Mouse (Mus musculus) lung, embryonic 15.5 days (tissue): ENCODE data around the gene Rpl19. TPM values are rescaled to one million over a fixed set of nuclear protein-coding genes. Genes with fewer than 3 reads are reported as not detected.

Experiments used
- ATAC-seq: fragments of 200-750 bp; cut with Nextera tagmentation; 2 replicates; pipeline ENCODE4 v1.8.0; 2017; ENCODE audit warnings: moderate number of reproducible peaks, borderline replicate concordance; ENCODE audit not compliant: low FRiP score, low TSS enrichment; ENCODE audit errors: extremely low read depth
- H3K27ac ChIP-seq: fragments of 300-500 bp; sonication (generic); 2 replicates; pipeline ENCODE4 v1.5.1; 2015; ENCODE audit warnings: moderate library complexity, mild to moderate bottlenecking, inconsistent platforms
- H3K27me3 ChIP-seq: fragments of 300-500 bp; sonication (generic); 2 replicates; pipeline ENCODE4 v1.6.1; 2015; ENCODE audit warnings: inconsistent platforms
- H3K36me3 ChIP-seq: fragments of 300-500 bp; sonication (generic); 2 replicates; pipeline ENCODE4 v1.6.1; 2015; ENCODE audit warnings: inconsistent platforms
- H3K4me1 ChIP-seq: fragments of 300-500 bp; sonication (generic); 2 replicates; pipeline ENCODE4 v1.6.1; 2015; ENCODE audit warnings: inconsistent platforms
- H3K4me2 ChIP-seq: fragments of 300-500 bp; sonication (generic); 2 replicates; pipeline ENCODE4 v1.6.1; 2015; ENCODE audit warnings: inconsistent platforms, mild to moderate bottlenecking, moderate library complexity
- H3K4me3 ChIP-seq: fragments of 300-500 bp; sonication (generic); 2 replicates; pipeline ENCODE4 v1.5.1; 2015; ENCODE audit warnings: mild to moderate bottlenecking, inconsistent platforms
- H3K9ac ChIP-seq: fragments of 300-500 bp; sonication (generic); 2 replicates; pipeline ENCODE4 v1.6.1; 2015; ENCODE audit warnings: inconsistent platforms
- H3K9me3 ChIP-seq: fragments of 300-500 bp; sonication (generic); 2 replicates; pipeline ENCODE4 v1.6.1; 2016; ENCODE audit warnings: inconsistent platforms
- WGBS: fragments of 180-500 bp; shearing (Covaris S2); methylation state at CpG from one replicate; pipeline ENCODE4 v1.1.7; 2015; 5-methylcytosine and 5-hydroxymethylcytosine counted together
- polyA plus RNA-seq: library from polyadenylated mRNA; unstranded; fragments of >200 nt; fragmentation: Nextera tagmentation; extraction: Ambion mirVana; gene quantifications from 2 replicates; pipeline ENCODE4 v1.2.1, GENCODE M21; 2015

Rpl19 gene
- polyA plus RNA-seq, 1 experiment from 2014 or later: 1,039 TPM

DNA sequence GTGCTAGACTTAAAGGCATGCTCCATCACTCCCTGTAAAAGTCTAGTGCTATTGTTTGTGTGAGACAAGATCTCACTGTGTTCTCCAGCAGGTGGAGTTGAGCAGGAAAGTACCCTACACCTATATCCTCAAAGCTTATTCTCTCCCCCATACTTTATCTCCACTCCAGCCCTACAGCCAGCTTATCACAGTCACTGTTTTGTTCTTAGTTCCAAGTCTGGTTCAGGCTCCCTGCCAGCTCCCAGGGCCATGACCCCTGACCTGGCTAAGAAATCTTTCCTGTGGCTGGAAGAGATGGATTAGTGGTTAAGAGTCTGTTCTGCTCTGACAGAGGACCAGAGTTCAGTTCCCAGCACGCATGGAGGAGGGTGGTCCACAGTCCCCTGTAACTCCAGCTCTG is 20.0 kb downstream of the Rpl19 start:
- 69% methylated on average over 1 of the region's 1 CpGs for WGBS
- H3K9ac ChIP-seq: no peak overlapping the region

GRCm38 (mm10) chr11:98047745-98048144 is 21.2 kb downstream of the Rpl19 start:
- peaks cover 46% of the 10 kb centered on the region for H3K27me3 ChIP-seq
- H3K4me2 ChIP-seq: no peak overlapping the region
- no peak overlapping the region for H3K27ac ChIP-seq
- WGBS: 72% methylated on average over 4 of the region's 4 CpGs
- H3K9me3 ChIP-seq: no peaks in the 10 kb centered on the region
- ATAC-seq: no peak
- no peak overlapping the region for H3K4me3 ChIP-seq
- H3K9ac ChIP-seq: no peak overlapping the region
- peaks cover 30% of the 10 kb centered on the region for H3K4me1 ChIP-seq
- no peaks in the 10 kb centered on the region for H3K36me3 ChIP-seq

More for the DNA sequence above, 20.0 kb downstream of the Rpl19 start:
- Histone ChIP-seq H3K36me3 (no peaks in the 10 kb centered on the region), H3K27me3 (peaks cover 33% of the 10 kb centered on the region), H3K4me1 (peaks cover 17% of the 10 kb centered on the region), H3K27ac (no peak overlapping the region), H3K4me2 (no peak overlapping the region), H3K9me3 (no peaks in the 10 kb centered on the region), H3K4me3 (no peak overlapping the region)
- no peak for ATAC-seq

DNA sequence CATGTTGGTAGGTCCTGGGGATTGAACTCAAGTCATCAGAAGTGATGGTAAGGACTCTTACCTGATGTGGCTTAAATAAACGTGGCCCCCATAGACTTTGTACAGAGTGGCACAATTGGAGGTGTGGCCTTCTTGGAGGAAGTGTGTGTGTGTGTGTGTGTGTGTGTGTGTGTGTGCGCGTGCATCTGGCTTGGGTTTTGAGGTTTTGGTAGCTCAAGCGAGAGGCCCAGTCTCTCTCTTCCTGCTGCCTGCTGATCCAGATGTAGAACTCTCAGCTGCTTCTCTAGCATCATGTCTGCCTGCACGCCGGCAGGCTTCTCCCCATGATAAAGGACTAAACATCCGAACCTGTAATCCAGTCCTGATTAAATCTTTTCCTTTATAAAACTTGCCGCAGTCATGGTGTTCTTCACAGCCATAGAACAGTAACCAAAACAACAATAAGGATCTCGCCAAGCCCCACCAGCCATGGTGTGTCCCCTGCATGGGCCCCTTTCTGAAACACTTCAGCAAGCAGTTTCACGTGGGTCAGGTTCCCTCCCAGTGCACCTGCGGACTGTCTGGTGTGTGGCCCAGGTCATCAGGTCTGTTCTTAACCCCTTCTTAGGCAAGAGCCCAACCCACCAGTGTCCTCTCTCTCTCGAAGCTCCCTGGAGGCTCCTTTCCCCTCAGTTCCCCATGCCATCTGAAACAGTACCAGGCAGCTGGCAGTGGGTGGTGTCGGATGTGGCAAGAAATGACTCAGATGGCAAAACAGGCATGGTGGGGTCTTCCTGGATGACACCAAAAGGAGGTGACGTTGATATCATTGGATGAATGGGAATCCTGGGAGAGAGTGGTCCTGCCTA is 23.4 kb downstream of the Rpl19 start:
- H3K27me3 ChIP-seq: peaks cover 64% of the 10 kb centered on the region
- no peaks in the 10 kb centered on the region for H3K36me3 ChIP-seq
- H3K9ac ChIP-seq: no peak overlapping the region
- H3K9me3 ChIP-seq: no peaks in the 10 kb centered on the region
- ATAC-seq: no peak
- 59% methylated on average over 14 of the region's 14 CpGs for WGBS
- no peak overlapping the region for H3K4me2 ChIP-seq
- peaks cover 21% of the 10 kb centered on the region for H3K4me1 ChIP-seq
- no peak overlapping the region for H3K27ac ChIP-seq
- no peak overlapping the region for H3K4me3 ChIP-seq

DNA sequence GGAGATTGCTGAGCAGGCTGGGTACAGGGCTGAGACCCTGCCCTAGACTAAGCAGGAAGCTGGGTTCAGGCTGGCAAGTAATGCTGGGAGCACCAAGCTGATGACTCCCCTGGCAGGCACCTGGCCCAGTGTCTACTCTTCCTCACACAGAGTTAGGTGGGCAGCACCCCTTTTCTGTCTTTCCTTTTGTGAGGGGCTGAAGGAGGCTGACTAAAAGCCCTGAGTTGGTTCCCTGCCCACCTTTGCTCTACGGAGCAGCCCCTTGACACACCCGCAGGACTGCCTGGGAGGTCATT is 24.0 kb downstream of the Rpl19 start:
- Histone ChIP-seq H3K27ac (no peak overlapping the region), H3K9ac (no peak overlapping the region), H3K9me3 (no peaks in the 10 kb centered on the region), H3K4me2 (no peak overlapping the region), H3K36me3 (no peaks in the 10 kb centered on the region), H3K27me3 (peaks cover 70% of the 10 kb centered on the region), H3K4me3 (no peak overlapping the region), H3K4me1 (peaks cover 18% of the 10 kb centered on the region)
- 48% methylated on average over 2 of the region's 2 CpGs for WGBS
- ATAC-seq: no peak

DNA sequence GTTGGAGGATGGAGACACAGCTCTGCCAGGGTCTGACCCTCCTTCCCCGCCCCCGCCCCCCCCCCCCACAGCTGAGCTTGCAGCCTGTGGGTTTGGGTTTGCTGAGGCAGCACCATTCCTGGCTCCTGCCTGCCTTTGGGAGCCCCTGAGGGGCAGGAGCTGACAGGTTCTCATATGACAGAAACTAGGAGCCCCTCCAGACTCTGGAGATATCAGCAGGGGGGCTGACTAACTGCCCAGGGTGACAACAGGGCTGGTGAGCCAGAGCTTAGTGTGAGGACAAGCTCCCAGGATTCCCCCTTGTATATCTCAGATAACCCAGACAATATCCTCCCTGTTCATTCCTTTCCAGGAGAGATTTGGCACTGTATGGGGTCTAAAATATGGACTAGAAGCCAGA is 24.4 kb downstream of the Rpl19 start:
- Histone ChIP-seq H3K27me3 (peaks cover 75% of the 10 kb centered on the region), H3K4me3 (no peak overlapping the region), H3K9me3 (no peaks in the 10 kb centered on the region), H3K36me3 (no peaks in the 10 kb centered on the region), H3K27ac (no peak overlapping the region), H3K4me2 (no peak overlapping the region), H3K4me1 (peaks cover 18% of the 10 kb centered on the region), H3K9ac (no peak overlapping the region)
- 10% methylated on average over 2 of the region's 2 CpGs for WGBS
- ATAC-seq: no peak

GRCm38 (mm10) chr11:98051611-98052128 is 25.2 kb downstream of the Rpl19 start:
- H3K4me1 ChIP-seq: peaks cover 18% of the 10 kb centered on the region
- H3K9me3 ChIP-seq: no peaks in the 10 kb centered on the region
- ATAC-seq: no peak
- H3K4me2 ChIP-seq: peak overlapping the region; percentile 66
- H3K9ac ChIP-seq: no peak overlapping the region
- 8% methylated on average over 12 of the region's 12 CpGs for whole genome bisulfite sequencing
- no peaks in the 10 kb centered on the region for H3K36me3 ChIP-seq
- peak overlapping the region; percentile 37 for H3K4me3 ChIP-seq
- no peak overlapping the region for H3K27ac ChIP-seq
- peaks cover 76% of the 10 kb centered on the region for H3K27me3 ChIP-seq

DNA sequence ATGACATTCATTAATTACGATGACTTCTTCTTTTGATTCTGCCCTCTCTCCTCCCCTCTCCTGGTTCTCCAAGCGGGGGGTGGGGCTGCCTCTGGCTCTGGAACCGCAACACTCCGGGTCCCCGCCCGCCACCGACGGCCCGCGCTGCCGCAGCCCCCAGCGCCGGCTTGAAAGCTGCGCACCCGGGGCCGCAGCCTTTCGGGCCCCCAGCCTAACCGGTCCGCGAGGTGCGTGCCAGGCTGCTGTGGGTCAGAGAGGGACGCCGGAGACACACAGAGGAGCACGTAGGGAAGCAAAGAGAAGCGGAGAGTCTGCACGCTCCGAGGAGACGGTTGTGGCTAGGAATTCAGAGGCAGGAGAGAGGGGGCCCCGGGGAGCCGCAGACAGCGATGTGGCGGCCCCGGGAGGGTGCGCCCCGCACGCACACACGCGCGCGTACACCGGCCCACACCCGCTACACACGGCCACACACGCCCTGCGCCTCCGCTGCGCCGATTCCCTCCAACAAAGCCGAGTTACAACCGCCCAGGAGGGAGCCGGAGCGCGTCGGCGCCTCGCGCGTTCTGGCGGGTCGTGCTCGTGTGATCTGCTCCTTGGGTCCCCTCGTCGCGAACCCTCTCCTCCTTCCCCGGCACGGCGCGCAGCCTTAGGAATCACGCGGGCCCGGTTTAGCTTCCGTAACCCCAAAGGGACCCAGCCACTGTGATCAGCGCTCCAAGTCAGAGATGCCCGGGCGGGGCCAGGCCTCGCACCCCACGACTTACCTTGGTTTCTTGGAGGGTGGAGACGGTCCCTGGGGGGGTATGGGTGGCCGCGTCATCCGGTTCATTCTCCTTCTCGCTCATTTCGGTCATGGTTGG is 25.8 kb downstream of the Rpl19 start:
- Histone ChIP-seq H3K36me3 (no peaks in the 10 kb centered on the region), H3K4me3 (peak overlapping the region; percentile 37), H3K9ac (peak overlapping the region; percentile 14; the same call in 1 of the 2 replicates), H3K9me3 (no peaks in the 10 kb centered on the region), H3K4me1 (peaks cover 18% of the 10 kb centered on the region), H3K27me3 (peaks cover 80% of the 10 kb centered on the region), H3K27ac (no peak overlapping the region), H3K4me2 (peak overlapping the region; percentile 66)
- under 1% methylated on average over 79 of the region's 83 CpGs for WGBS
- no peak for ATAC-seq

GRCm38 (mm10) chr11:98052989-98053834 is 26.7 kb downstream of the Rpl19 start, which contains the start of gene Stac2:
Gene Stac2 (minus strand): TSS chr11:98053462.
- Histone ChIP-seq H3K27me3 (peaks cover 75% of the 10 kb centered on the region), H3K9ac (peak within 1 kb of the TSS; percentile 14; the same call in 1 of the 2 replicates), H3K27ac (no peak within 1 kb of the TSS), H3K9me3 (no peaks in the 10 kb centered on the region), H3K4me3 (peak within 1 kb of the TSS; percentile 37), H3K4me1 (peaks cover 18% of the 10 kb centered on the region), H3K36me3 (no peaks in the 10 kb centered on the region), H3K4me2 (peak within 1 kb of the TSS; percentile 66)
- WGBS: 2% methylated on average over 28 of the region's 48 CpGs
- ATAC-seq: peak; percentile 90

DNA sequence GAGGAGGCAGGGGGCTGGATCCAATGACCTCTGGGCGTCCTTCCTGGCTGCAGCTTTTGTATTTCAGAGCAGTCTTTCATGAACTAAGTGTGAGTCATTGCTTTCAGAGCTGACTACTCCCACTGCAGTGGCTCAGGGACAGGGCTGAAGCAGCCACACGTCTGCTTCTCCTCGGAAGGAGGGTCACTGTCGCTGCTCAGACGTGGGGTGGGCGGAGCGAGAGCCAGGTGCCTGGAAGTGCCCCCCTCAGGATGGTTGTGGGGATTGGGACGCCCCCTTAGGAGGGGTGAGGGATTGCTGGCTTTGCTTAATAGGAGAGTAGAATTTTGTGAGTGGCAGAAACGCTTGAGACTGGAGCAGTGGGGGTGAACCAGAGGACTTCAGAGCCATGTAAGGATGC is 31.0 kb downstream of the Rpl19 start:
- Histone ChIP-seq H3K9me3 (no peaks in the 10 kb centered on the region), H3K4me3 (no peak overlapping the region), H3K27me3 (peaks cover 39% of the 10 kb centered on the region), H3K4me1 (peaks cover 8% of the 10 kb centered on the region), H3K9ac (no peak overlapping the region), H3K27ac (no peak overlapping the region), H3K4me2 (no peak overlapping the region), H3K36me3 (no peaks in the 10 kb centered on the region)
- no peak for ATAC-seq
- 25% methylated on average over 9 of the region's 9 CpGs for WGBS

GRCm38 (mm10) chr11:98057998-98058397 is 31.5 kb downstream of the Rpl19 start:
- H3K4me3 ChIP-seq: no peak overlapping the region
- no peaks in the 10 kb centered on the region for H3K36me3 ChIP-seq
- H3K9me3 ChIP-seq: no peaks in the 10 kb centered on the region
- H3K27me3 ChIP-seq: peaks cover 34% of the 10 kb centered on the region
- H3K9ac ChIP-seq: no peak overlapping the region
- H3K27ac ChIP-seq: no peak overlapping the region
- H3K4me1 ChIP-seq: peaks cover 3% of the 10 kb centered on the region
- H3K4me2 ChIP-seq: no peak overlapping the region
- ATAC-seq: no peak
- WGBS: 79% methylated on average over 5 of the region's 5 CpGs

DNA sequence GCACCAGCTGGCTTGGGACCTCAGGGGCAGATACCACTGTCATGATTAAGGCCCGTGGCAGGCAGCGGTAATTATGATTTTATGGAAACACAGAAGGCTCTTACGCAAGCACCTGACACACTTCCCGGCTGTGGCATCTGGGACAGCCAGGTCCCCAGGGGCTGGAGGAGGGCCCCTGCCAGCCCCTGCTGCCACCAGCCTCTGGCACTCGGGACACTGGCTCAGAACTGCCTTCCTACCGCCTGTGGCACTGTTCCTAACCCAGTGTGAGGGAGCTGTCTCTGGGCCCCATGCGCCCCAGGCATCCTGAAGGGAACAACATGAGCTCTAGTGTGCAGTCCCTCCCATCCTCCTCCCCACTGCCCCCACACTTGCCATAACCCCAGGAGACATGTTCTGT is 33.2 kb downstream of the Rpl19 start:
- no peaks in the 10 kb centered on the region for H3K9me3 ChIP-seq
- H3K27me3 ChIP-seq: peaks cover 20% of the 10 kb centered on the region; the same call in 1 of the 2 replicates
- H3K27ac ChIP-seq: no peak overlapping the region
- no peak overlapping the region for H3K4me2 ChIP-seq
- H3K4me3 ChIP-seq: no peak overlapping the region
- no peaks in the 10 kb centered on the region for H3K4me1 ChIP-seq
- no peak for ATAC-seq
- WGBS: 56% methylated on average over 7 of the region's 7 CpGs
- H3K9ac ChIP-seq: no peak overlapping the region
- no peaks in the 10 kb centered on the region for H3K36me3 ChIP-seq
